Mouse (Mus musculus): ENCODE measurements at regions not wholly inside any gene's neighbourhood (a gene's known extent, or its start where the extent isn't known, plus 50 kb on each side); places are given as distances from the start of the nearest gene placed in this dataset.

GRCm38 (mm10) chr8:34483212-34483611 is 371.7 kb upstream of the Gm10131 start:
- DNase-seq (ENCODE audit: low spot score in 2 of 2): no peak
- H3K27ac ChIP-seq: no peak overlapping the region
- H3K4me3 ChIP-seq: no peak overlapping the region
- no peak for TF ChIP-seq CTCF (conservative IDR thresholded peaks at IDR 0.05)

- H3K27ac ChIP-seq: no peak overlapping the region
- TF ChIP-seq CTCF (conservative IDR thresholded peaks at IDR 0.05): no peak
- DNase-seq (ENCODE audit: low spot score in 2 of 2): no peak
- no peak overlapping the region for H3K4me3 ChIP-seq
Measured at GRCm38 (mm10) chr8:34482676-34483075, 371.1 kb upstream of the Gm10131 start.

DNA sequence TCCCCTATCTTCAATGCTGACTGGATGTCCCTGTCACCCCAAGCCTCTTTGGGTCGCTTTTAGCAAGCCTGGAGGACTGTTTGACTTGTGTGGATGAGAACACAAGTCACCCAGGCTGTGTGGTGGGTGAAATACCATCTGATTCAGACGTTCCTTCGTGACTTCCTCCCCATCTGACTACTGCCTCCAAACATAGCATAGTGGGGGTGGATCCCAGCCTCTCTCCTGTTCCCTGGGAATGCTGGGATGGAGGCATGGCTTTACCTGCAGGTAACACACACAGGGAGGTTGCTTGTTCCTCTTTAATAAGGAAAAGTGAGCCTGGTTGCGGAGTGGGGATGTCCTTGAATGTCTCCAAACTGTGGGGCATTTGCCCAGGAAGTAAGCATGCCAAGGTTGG is 369.0 kb upstream of the Gm10131 start:
- Histone ChIP-seq H3K27ac (peak overlapping the region; percentile 78), H3K4me3 (no peak overlapping the region)
- no peak for TF ChIP-seq CTCF (conservative IDR thresholded peaks at IDR 0.05)
- peak; percentile 47 to 72 for DNase-seq (ENCODE audit: low spot score in 2 of 2)

DNA sequence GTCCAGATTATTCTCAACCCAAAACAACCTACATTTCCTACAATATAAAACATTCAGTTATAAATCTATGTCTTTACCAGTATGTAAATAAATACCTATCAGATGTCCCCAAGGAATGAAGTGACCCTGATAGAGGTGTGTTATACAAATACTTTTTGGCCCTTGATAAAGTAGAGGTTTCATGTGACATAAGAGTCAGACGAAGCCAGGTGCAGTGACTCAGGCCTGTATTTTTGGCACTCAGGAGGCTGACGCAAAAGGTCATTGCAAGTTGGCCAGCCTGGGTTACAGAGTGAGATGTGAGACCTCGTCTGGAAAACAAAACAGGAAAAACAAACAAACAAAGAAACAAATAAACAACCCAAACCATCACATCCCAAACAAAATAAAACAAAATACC is 367.4 kb upstream of the Gm10131 start:
- Histone ChIP-seq H3K27ac (no peak overlapping the region), H3K4me3 (no peak overlapping the region)
- TF ChIP-seq CTCF (conservative IDR thresholded peaks at IDR 0.05): no peak
- no peak for DNase-seq (ENCODE audit: low spot score in 2 of 2)

GRCm38 (mm10) chr8:34478465-34478864 is 366.9 kb upstream of the Gm10131 start:
- Histone ChIP-seq H3K4me3 (no peak overlapping the region), H3K27ac (no peak overlapping the region)
- no peak for DNase-seq (ENCODE audit: low spot score in 2 of 2)
- no peak for TF ChIP-seq CTCF (conservative IDR thresholded peaks at IDR 0.05)

GRCm38 (mm10) chr8:34476146-34476820 is 364.7 kb upstream of the Gm10131 start:
- no peak overlapping the region for H3K27ac ChIP-seq
- no peak for DNase-seq (ENCODE audit: low spot score in 2 of 2)
- H3K4me3 ChIP-seq: no peak overlapping the region
- TF ChIP-seq CTCF (conservative IDR thresholded peaks at IDR 0.05): no peak

- no peak for TF ChIP-seq CTCF (conservative IDR thresholded peaks at IDR 0.05)
- DNase-seq (ENCODE audit: low spot score in 2 of 2): no peak
- Histone ChIP-seq H3K4me3 (no peak overlapping the region), H3K27ac (no peak overlapping the region)
Measured at GRCm38 (mm10) chr8:34474593-34474992, 363.1 kb upstream of the Gm10131 start.

- DNase-seq (ENCODE audit: low spot score in 2 of 2): no peak
- Histone ChIP-seq H3K27ac (no peak overlapping the region), H3K4me3 (no peak overlapping the region)
- TF ChIP-seq CTCF (conservative IDR thresholded peaks at IDR 0.05): no peak
Measured at GRCm38 (mm10) chr8:34473769-34474168, 362.2 kb upstream of the Gm10131 start.

- Histone ChIP-seq H3K4me3 (no peak overlapping the region), H3K27ac (no peak overlapping the region)
- DNase-seq (ENCODE audit: low spot score in 2 of 2): no peak
- no peak for TF ChIP-seq CTCF (conservative IDR thresholded peaks at IDR 0.05)
Measured at GRCm38 (mm10) chr8:34473301-34473700, 361.8 kb upstream of the Gm10131 start.

DNA sequence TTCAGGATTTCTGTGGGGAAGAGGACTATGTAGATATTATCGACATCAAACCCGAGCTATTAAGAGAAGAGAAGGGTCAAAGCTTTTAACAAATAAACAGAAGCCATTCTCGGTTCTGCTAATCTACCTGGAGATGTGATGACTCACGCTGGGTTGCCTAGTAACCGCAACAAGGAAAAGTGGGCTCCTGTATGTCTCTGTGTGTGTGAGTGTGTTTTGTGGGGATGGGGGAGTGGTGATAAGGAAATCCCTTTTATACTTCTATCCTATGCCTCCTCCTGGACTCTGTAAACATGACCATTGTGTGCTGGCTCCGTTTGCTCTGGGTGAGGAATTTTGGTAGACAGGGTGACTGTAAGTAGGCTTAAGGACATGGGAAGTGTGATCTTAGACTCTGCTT is 361.3 kb upstream of the Gm10131 start:
- H3K4me3 ChIP-seq: no peak overlapping the region
- TF ChIP-seq CTCF (conservative IDR thresholded peaks at IDR 0.05): no peak
- H3K27ac ChIP-seq: no peak overlapping the region
- DNase-seq (ENCODE audit: low spot score in 2 of 2): no peak

GRCm38 (mm10) chr8:34472434-34472833 is 360.9 kb upstream of the Gm10131 start:
- TF ChIP-seq CTCF (conservative IDR thresholded peaks at IDR 0.05): no peak
- H3K27ac ChIP-seq: no peak overlapping the region
- H3K4me3 ChIP-seq: no peak overlapping the region
- DNase-seq (ENCODE audit: low spot score in 2 of 2): no peak

DNA sequence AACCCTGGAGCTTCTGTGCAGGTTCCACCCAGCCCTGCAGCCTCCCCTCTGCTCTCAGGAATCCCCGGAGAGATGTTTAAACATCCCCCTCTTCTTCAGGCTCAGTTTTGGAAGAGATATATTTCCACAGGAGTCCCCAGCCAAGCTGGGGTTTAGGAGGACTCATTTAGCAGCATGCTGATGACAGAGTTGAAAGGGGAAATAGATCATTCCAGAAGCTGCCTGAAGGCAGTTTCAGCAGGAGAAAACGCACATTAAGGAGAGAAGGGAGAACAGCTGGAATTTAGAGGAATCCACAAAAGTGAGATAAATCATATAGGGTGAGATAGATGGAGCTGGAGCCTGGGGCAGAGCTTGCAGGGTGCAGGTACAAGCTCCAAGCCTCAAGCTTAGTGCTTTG is 357.6 kb upstream of the Gm10131 start:
- Histone ChIP-seq H3K27ac (no peak overlapping the region), H3K4me3 (no peak overlapping the region)
- no peak for TF ChIP-seq CTCF (conservative IDR thresholded peaks at IDR 0.05)
- no peak for DNase-seq (ENCODE audit: low spot score in 2 of 2)

- peak in 1 of 2 experiments; percentile 59 for DNase-seq (ENCODE audit: low spot score in 2 of 2)
- H3K27ac ChIP-seq: peak overlapping the region; percentile 55; the same call in 1 of the 2 replicates
Measured at GRCm38 (mm10) chr8:34466786-34467364, 355.3 kb upstream of the Gm10131 start.

GRCm38 (mm10) chr8:34465398-34465797 is 353.9 kb upstream of the Gm10131 start:
- Histone ChIP-seq H3K4me3 (no peak overlapping the region), H3K27ac (peak overlapping the region; percentile 55; the same call in 1 of the 2 replicates)
- no peak for DNase-seq (ENCODE audit: low spot score in 2 of 2)
- TF ChIP-seq CTCF (conservative IDR thresholded peaks at IDR 0.05): no peak

More at GRCm38 (mm10) chr8:34466786-34467364, 355.3 kb upstream of the Gm10131 start:
- no peak for TF ChIP-seq CTCF (conservative IDR thresholded peaks at IDR 0.05)
- no peak overlapping the region for H3K4me3 ChIP-seq
